Mouse (Mus musculus): Measurements from ENCODE around the gene Tarbp2.

GRCm38 (mm10) chr15:102515791-102516190 lies 2.2 kb upstream of the Tarbp2 start:
- TF ChIP-seq CTCF (IDR thresholded peaks at IDR 0.05; ENCODE audit: insufficient read depth, low read depth, low read length) = no peak
- no peak for TF ChIP-seq POLR2A (IDR thresholded peaks at IDR 0.05; ENCODE audit: insufficient read depth, low read depth, low read length)
